Mouse (Mus musculus): Measurements from ENCODE around the gene 4930590J08Rik. TPM values are rescaled to one million over a fixed set of nuclear protein-coding genes. Genes with fewer than 3 reads are reported as not detected.
"Not testable (repeated sequence)": the region's sequence is repeated elsewhere in the genome, so short reads cannot be mapped to it uniquely, and the experiment has no call there.

The 4930590J08Rik gene
- polyA plus RNA-seq (2014; fragmentation: Nextera tagmentation; extraction: Ambion mirVana) = 1.7 and 2.2 TPM in 2 replicates

DNA sequence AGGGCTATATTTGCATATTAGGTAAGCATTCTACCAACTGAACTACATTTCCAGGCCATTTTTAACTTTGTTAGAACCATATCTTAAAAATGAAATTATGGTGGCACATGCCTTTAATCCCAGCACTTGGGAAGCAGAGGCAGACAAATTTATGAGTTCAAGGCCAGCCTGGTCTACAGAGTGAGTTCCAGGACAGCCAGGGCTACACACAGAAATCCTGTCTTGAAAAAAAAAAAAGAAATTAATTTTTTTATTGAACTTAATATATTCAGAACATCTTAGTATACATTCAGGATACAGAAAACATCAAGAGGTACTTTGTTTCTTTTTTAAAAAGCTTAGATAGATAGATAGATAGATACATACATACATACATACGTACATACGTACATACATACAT is at the start of gene 4930590J08Rik:
4930590J08Rik (plus strand) TSS at position 301 of the 400 bp plus-strand sequence.
- not testable (repeated sequence) for H3K9ac ChIP-seq (replicated peaks; ENCODE audit: low read depth, low read length); H3K4me3 ChIP-seq (ENCODE audit: low read depth, low read length); H3K27me3 ChIP-seq (ENCODE audit: control insufficient read depth, insufficient read depth, low read length); H3K9me3 ChIP-seq (ENCODE audit: control insufficient read depth, low read length); H3K27ac ChIP-seq (ENCODE audit: low read depth, low read length); H3K4me1 ChIP-seq (ENCODE audit: control insufficient read depth, insufficient read depth, low read length); ATAC-seq (ENCODE audit: low read depth); H3K4me2 ChIP-seq (ENCODE audit: low read depth, low read length)
- WGBS = 99% methylated on average over 2 of the region's 2 CpGs
- H3K36me3 ChIP-seq (ENCODE audit: control insufficient read depth, insufficient read depth, low read length) = peaks cover 34% of the 10 kb centered on the region

DNA sequence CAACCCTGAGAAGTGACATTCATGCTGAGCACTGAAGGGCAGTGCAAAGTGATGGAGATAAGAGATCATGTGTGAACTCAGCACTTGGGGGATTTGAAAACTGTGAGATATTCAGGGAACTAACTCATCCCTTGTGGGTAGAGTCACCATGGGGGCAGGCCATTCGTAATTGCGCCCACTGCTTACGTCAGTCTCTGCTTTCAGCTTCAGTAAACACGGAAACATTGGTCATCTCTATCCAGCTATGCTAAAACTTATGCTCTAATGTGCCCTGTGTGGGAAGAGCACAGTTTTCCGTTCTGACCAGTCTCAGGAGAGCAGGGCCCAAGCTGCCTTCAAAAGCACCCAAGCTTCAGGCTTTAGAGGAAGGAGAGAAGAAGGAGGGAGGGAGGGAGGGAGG is 44.3 kb upstream of the 4930590J08Rik start:
- H3K27me3 ChIP-seq (ENCODE audit: control insufficient read depth, insufficient read depth, low read length) = no peaks in the 10 kb centered on the region
- ATAC-seq (ENCODE audit: low read depth) = no peak
- no peak overlapping the region for H3K27ac ChIP-seq (ENCODE audit: low read depth, low read length)
- H3K4me1 ChIP-seq (ENCODE audit: control insufficient read depth, insufficient read depth, low read length) = no peaks in the 10 kb centered on the region
- no peak overlapping the region for H3K4me2 ChIP-seq (ENCODE audit: low read depth, low read length)
- no peaks in the 10 kb centered on the region for H3K9me3 ChIP-seq (ENCODE audit: control insufficient read depth, low read length)
- no peak overlapping the region for H3K4me3 ChIP-seq (ENCODE audit: low read depth, low read length)
- WGBS = 80% methylated on average over 5 of the region's 5 CpGs
- no peak overlapping the region for H3K9ac ChIP-seq (replicated peaks; ENCODE audit: low read depth, low read length)
- H3K36me3 ChIP-seq (ENCODE audit: control insufficient read depth, insufficient read depth, low read length) = no peaks in the 10 kb centered on the region

- no peak overlapping the region for H3K9ac ChIP-seq (replicated peaks; ENCODE audit: low read depth, low read length)
- H3K4me1 ChIP-seq (ENCODE audit: control insufficient read depth, insufficient read depth, low read length) = no peaks in the 10 kb centered on the region
- no peak overlapping the region for H3K4me2 ChIP-seq (ENCODE audit: low read depth, low read length)
- H3K9me3 ChIP-seq (ENCODE audit: control insufficient read depth, low read length) = no peaks in the 10 kb centered on the region
- no peak overlapping the region for H3K27ac ChIP-seq (ENCODE audit: low read depth, low read length)
- H3K36me3 ChIP-seq (ENCODE audit: control insufficient read depth, insufficient read depth, low read length) = no peaks in the 10 kb centered on the region
- H3K4me3 ChIP-seq (ENCODE audit: low read depth, low read length) = no peak overlapping the region
- no peaks in the 10 kb centered on the region for H3K27me3 ChIP-seq (ENCODE audit: control insufficient read depth, insufficient read depth, low read length)
- no peak for ATAC-seq (ENCODE audit: low read depth)
Observed at GRCm38 (mm10) chr6:91862848-91863247, 39.8 kb upstream of the 4930590J08Rik start.

GRCm38 (mm10) chr6:91864595-91864994 is 38.0 kb upstream of the 4930590J08Rik start:
- Histone ChIP-seq H3K4me2 (ENCODE audit: low read depth, low read length) (no peak overlapping the region), H3K27me3 (ENCODE audit: control insufficient read depth, insufficient read depth, low read length) (no peaks in the 10 kb centered on the region), H3K9ac (replicated peaks; ENCODE audit: low read depth, low read length) (no peak overlapping the region), H3K27ac (ENCODE audit: low read depth, low read length) (no peak overlapping the region), H3K36me3 (ENCODE audit: control insufficient read depth, insufficient read depth, low read length) (no peaks in the 10 kb centered on the region), H3K4me1 (ENCODE audit: control insufficient read depth, insufficient read depth, low read length) (no peaks in the 10 kb centered on the region), H3K9me3 (ENCODE audit: control insufficient read depth, low read length) (no peaks in the 10 kb centered on the region), H3K4me3 (ENCODE audit: low read depth, low read length) (no peak overlapping the region)
- ATAC-seq (ENCODE audit: low read depth) = no peak
- WGBS = 79% methylated on average over 5 of the region's 5 CpGs

GRCm38 (mm10) chr6:91865601-91866000 is 37.0 kb upstream of the 4930590J08Rik start:
- H3K27me3 ChIP-seq (ENCODE audit: control insufficient read depth, insufficient read depth, low read length) = no peaks in the 10 kb centered on the region
- H3K27ac ChIP-seq (ENCODE audit: low read depth, low read length) = no peak overlapping the region
- no peak for ATAC-seq (ENCODE audit: low read depth)
- H3K9me3 ChIP-seq (ENCODE audit: control insufficient read depth, low read length) = no peaks in the 10 kb centered on the region
- H3K4me1 ChIP-seq (ENCODE audit: control insufficient read depth, insufficient read depth, low read length) = no peaks in the 10 kb centered on the region
- no peak overlapping the region for H3K4me3 ChIP-seq (ENCODE audit: low read depth, low read length)
- no peak overlapping the region for H3K4me2 ChIP-seq (ENCODE audit: low read depth, low read length)
- 88% methylated on average over 11 of the region's 11 CpGs for WGBS
- H3K9ac ChIP-seq (replicated peaks; ENCODE audit: low read depth, low read length) = no peak overlapping the region
- H3K36me3 ChIP-seq (ENCODE audit: control insufficient read depth, insufficient read depth, low read length) = no peaks in the 10 kb centered on the region

GRCm38 (mm10) chr6:91868091-91868490 is 34.5 kb upstream of the 4930590J08Rik start:
- Histone ChIP-seq H3K4me1 (ENCODE audit: control insufficient read depth, insufficient read depth, low read length) (no peaks in the 10 kb centered on the region), H3K4me2 (ENCODE audit: low read depth, low read length) (no peak overlapping the region), H3K27ac (ENCODE audit: low read depth, low read length) (no peak overlapping the region), H3K4me3 (ENCODE audit: low read depth, low read length) (no peak overlapping the region), H3K36me3 (ENCODE audit: control insufficient read depth, insufficient read depth, low read length) (no peaks in the 10 kb centered on the region), H3K27me3 (ENCODE audit: control insufficient read depth, insufficient read depth, low read length) (no peaks in the 10 kb centered on the region), H3K9ac (replicated peaks; ENCODE audit: low read depth, low read length) (no peak overlapping the region), H3K9me3 (ENCODE audit: control insufficient read depth, low read length) (no peaks in the 10 kb centered on the region)
- 92% methylated on average over 5 of the region's 5 CpGs for WGBS
- ATAC-seq (ENCODE audit: low read depth) = no peak

- no peaks in the 10 kb centered on the region for H3K9me3 ChIP-seq (ENCODE audit: control insufficient read depth, low read length)
- no peaks in the 10 kb centered on the region for H3K36me3 ChIP-seq (ENCODE audit: control insufficient read depth, insufficient read depth, low read length)
- ATAC-seq (ENCODE audit: low read depth) = no peak
- no peak overlapping the region for H3K27ac ChIP-seq (ENCODE audit: low read depth, low read length)
- no peak overlapping the region for H3K4me2 ChIP-seq (ENCODE audit: low read depth, low read length)
- no peak overlapping the region for H3K9ac ChIP-seq (replicated peaks; ENCODE audit: low read depth, low read length)
- no peaks in the 10 kb centered on the region for H3K4me1 ChIP-seq (ENCODE audit: control insufficient read depth, insufficient read depth, low read length)
- no peaks in the 10 kb centered on the region for H3K27me3 ChIP-seq (ENCODE audit: control insufficient read depth, insufficient read depth, low read length)
- no peak overlapping the region for H3K4me3 ChIP-seq (ENCODE audit: low read depth, low read length)
- WGBS = 59% methylated on average over 2 of the region's 2 CpGs
Observed at GRCm38 (mm10) chr6:91872781-91873180, 29.8 kb upstream of the 4930590J08Rik start.

GRCm38 (mm10) chr6:91877885-91878651 is 24.5 kb upstream of the 4930590J08Rik start, which contains the start of gene Ccdc174:
TSS of gene Ccdc174 (plus strand) at chr6:91878053.
- peak within 1 kb of the TSS; percentile 86 for H3K9ac ChIP-seq (replicated peaks; ENCODE audit: low read depth, low read length)
- no peaks in the 10 kb centered on the region; the same call in 1 of the 2 replicates for H3K36me3 ChIP-seq (ENCODE audit: control insufficient read depth, insufficient read depth, low read length)
- H3K27ac ChIP-seq (ENCODE audit: low read depth, low read length) = peak within 1 kb of the TSS; percentile 84
- H3K4me2 ChIP-seq (ENCODE audit: low read depth, low read length) = peak within 1 kb of the TSS; percentile 76
- peak; percentile 93 for ATAC-seq (ENCODE audit: low read depth)
- H3K9me3 ChIP-seq (ENCODE audit: control insufficient read depth, low read length) = no peaks in the 10 kb centered on the region
- no peaks in the 10 kb centered on the region; the same call in 1 of the 2 replicates for H3K27me3 ChIP-seq (ENCODE audit: control insufficient read depth, insufficient read depth, low read length)
- peaks cover 14% of the 10 kb centered on the region for H3K4me1 ChIP-seq (ENCODE audit: control insufficient read depth, insufficient read depth, low read length)
- H3K4me3 ChIP-seq (ENCODE audit: low read depth, low read length) = peak within 1 kb of the TSS; percentile 92
- under 1% methylated on average over 47 of the region's 47 CpGs for WGBS

DNA sequence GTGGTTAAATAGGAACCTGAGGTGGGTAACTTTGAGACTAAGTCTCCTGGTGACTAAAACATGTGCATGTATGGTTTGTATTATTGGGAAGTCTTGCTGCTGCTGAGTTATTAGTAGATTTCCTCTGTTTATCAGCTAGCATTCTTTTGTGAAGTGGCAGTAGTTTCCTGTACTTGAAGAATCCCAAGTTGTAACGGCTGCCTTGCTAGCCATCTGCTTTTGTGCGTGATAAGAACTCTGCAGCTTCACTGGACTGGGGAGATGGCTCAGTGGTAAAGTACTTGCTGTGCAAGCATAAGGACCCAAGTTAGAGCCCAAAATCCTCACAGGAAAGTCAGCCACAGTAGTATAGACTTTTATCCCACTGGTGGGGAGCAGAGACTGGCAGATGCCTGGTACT is 18.8 kb upstream of the 4930590J08Rik start:
- H3K27me3 ChIP-seq (ENCODE audit: control insufficient read depth, insufficient read depth, low read length) = no peaks in the 10 kb centered on the region
- peaks cover 49% of the 10 kb centered on the region for H3K36me3 ChIP-seq (ENCODE audit: control insufficient read depth, insufficient read depth, low read length)
- peaks cover 11% of the 10 kb centered on the region for H3K4me1 ChIP-seq (ENCODE audit: control insufficient read depth, insufficient read depth, low read length)
- H3K4me3 ChIP-seq (ENCODE audit: low read depth, low read length) = no peak overlapping the region
- H3K9me3 ChIP-seq (ENCODE audit: control insufficient read depth, low read length) = no peaks in the 10 kb centered on the region
- no peak overlapping the region for H3K27ac ChIP-seq (ENCODE audit: low read depth, low read length)
- WGBS = 89% methylated on average over 2 of the region's 2 CpGs
- ATAC-seq (ENCODE audit: low read depth) = no peak
- H3K9ac ChIP-seq (replicated peaks; ENCODE audit: low read depth, low read length) = no peak overlapping the region
- H3K4me2 ChIP-seq (ENCODE audit: low read depth, low read length) = no peak overlapping the region
